Mouse (Mus musculus): Measurements from ENCODE around the gene Fitm1.
A peak's percentile ranks its signal among the peaks of the same experiment; 100 is the strongest.

Gene Fitm1

DNA sequence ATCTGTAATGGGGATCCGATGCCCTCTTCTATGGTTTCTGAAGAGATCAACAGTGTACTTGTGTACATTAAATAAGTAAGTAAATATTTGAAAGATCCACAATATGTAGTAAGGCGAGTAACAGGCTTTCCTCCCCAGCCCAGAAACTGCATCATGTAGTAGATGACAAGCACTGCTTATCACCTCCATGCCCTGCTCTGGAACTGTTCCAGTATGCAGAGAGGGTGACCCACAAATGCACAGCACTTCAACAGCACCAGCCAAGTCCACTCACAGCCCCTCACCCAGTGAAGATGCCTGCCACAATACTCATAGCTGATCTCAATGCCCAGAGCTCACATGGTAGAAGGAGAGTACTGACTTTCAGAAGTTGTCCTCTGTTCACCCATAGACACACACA, 4.8 kb upstream of the Fitm1 start:
- no peak for DNase-seq

DNA sequence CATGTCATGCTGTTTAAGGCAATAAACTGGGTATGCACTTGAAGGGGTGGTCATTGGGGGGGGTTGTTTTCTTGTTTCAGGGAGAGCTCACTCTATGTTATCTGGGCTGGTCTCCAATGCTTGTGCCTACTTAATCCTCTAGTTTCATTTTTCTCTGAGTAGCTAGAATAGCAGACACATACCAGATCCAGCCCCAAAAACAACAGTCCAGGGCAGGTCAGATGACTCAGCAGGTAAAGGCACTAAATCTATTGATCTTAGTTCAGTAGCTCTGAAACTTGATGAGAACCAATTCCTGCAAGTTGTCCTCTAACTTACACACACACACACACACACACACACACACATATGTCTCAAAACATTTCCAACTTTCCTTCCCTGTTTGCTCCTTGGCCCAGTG, 3.7 kb upstream of the Fitm1 start:
- DNase-seq, result no peak

DNA sequence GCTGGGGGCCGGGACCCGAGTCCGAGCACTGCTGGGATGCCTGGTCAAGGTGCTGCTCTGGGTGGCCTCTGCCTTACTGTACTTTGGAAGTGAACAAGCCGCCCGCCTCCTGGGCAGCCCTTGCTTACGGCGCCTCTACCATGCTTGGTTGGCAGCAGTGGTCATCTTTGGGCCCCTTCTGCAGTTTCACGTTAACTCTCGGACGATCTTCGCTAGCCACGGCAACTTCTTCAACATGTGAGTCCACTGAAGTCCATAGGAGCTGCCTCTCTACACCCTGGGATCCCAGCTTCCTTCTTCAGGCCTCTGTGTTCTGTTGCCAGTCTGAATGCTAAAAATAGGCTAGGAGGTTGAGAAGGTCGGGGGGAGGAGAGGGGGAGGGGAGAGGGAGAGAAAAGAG, 294 bp downstream of the Fitm1 start:
- DNase-seq, result no peak

DNA sequence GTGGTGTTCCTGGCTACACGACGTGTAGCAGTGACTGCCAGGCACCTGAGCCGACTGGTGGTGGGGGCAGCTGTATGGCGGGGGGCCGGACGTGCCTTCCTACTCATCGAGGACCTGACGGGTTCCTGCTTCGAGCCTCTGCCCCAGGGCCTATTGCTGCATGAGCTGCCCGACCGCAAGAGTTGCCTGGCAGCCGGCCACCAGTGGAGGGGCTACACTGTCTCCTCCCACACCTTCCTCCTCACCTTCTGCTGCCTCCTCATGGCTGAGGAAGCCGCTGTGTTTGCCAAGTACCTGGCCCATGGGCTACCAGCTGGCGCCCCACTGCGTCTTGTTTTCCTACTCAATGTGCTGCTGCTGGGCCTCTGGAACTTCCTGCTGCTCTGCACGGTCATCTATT, 959 bp downstream of the Fitm1 start:
- DNase-seq, result no peak

DNA sequence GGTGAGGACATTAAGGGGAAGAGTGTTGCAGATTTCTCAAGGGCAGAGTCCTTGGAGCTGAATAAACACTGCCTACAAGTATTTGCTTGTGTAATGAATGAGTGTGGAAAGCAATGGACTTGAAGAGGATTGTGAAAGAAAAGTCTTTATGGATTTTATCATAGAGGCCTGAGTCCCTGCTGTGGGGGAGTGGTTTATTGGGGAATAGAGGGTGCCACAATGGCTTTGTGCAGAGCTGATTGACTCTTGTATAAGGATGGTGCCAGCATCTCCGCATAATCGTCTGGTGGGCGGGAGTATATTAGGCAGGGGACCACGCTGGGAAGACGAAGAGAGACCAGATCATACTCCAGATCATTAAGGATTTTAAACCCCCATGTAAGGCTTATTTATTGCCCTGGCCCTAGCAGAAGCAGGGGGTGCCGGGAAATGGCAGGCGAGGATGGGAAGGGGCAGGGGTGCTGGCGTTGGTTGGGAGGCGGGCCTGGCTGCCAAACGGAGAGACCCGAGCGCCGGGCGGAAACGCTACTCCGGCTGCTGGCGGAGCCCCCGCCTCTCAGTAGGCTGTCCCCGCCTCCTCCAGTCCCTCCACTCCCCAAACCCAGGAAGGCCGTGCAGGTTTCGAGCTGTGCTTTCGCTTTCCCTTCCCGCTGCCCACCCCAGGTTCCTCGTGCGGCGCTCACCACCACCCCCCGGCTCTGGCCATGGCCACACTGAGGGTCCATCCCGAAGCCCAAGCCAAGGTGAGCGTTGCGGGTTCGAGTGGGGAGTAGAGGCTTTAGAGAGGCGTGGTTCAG, 2.7 kb downstream of the Fitm1 start, which contains the start of gene Psme1:
Gene Psme1 (plus strand): TSS at position 253 of the 797 bp plus-strand sequence.
- DNase-seq, result peak; percentile 82

DNA sequence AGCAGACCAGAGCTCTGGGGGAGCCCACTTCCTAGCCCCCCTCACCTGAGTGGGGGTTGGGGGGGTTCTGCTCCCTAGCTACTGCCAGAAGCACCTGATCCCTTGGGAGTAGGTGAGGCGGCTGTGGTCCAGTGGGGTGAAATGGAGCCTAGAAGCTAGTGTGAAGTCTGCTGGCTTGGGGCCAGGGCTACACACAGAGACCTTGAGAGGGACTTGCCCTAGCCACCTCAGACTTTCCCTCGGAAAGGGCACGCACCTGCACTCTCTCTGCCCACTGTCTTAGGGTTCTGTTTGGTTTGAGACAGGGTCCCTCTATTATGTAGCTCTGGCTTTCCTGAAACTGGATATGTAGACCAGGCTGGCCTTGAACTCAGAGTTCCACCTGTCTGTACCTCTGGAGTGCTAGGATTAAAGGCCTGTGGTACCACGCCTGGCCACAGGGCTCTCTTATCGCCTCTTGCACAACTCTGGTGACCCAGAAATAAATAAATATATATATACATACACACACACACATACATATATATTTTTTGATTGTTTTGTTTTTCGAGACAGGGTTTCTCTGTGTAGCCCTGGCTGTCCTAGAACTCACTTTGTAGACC, 3.4 kb downstream of the Fitm1 start:
- peak; percentile 53 for DNase-seq

DNA sequence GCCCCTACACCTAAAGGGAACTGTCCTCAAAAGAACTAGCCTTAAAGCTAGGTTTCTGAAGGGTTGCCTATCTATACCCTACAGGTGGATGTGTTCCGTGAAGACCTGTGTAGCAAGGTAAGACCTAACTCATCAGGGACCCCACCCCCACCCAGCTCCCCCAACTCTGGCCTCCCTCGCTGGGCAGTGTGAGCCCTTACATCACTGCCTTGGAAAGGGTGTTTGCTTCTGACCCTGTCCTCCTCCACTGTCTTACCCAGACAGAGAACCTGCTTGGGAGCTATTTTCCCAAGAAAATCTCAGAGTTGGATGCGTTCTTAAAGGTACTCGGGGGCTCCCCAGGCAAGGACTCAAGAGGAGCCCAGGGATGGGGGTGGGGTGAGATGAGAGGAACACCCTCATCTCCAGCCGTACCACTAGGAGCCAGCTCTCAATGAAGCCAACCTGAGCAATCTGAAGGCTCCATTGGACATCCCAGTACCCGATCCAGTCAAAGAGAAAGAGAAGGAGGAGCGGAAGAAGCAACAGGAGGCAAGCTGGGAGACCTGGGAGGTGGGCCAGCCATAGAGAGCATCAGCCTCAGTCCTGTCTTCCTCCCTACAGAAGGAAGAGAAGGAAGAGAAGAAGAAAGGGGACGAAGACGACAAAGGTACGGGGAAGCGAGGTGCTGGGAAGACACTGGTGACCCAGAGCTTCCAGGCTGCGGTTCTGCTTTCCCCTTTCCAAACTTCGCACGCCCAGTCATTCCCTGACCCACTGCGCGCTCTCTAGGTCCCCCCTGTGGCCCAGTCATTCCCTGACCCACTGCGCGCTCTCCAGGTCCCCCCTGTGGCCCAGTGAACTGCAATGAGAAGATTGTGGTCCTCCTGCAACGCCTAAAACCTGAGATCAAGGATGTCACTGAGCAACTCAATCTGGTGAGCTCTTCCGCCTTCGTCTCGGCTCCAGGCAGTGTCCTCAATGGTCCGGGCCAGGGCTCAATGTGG, 4.4 kb downstream of the Fitm1 start:
- no peak for DNase-seq

DNA sequence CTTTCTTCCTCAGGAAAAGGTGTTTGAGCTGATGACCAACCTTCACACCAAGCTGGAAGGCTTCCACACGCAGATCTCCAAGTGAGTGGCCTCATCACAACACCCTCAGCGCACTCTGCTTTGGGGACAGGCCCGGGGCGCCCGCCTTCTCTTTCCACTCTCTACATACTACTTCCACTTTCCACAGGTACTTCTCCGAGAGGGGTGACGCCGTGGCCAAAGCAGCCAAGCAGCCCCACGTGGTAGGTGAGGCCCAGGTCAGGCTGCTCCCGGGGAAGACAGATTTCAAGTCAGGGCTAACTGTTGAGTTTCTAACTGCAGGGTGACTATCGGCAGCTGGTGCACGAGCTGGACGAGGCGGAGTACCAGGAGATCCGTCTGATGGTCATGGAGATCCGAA, 5.3 kb downstream of the Fitm1 start:
- DNase-seq, result no peak

DNA sequence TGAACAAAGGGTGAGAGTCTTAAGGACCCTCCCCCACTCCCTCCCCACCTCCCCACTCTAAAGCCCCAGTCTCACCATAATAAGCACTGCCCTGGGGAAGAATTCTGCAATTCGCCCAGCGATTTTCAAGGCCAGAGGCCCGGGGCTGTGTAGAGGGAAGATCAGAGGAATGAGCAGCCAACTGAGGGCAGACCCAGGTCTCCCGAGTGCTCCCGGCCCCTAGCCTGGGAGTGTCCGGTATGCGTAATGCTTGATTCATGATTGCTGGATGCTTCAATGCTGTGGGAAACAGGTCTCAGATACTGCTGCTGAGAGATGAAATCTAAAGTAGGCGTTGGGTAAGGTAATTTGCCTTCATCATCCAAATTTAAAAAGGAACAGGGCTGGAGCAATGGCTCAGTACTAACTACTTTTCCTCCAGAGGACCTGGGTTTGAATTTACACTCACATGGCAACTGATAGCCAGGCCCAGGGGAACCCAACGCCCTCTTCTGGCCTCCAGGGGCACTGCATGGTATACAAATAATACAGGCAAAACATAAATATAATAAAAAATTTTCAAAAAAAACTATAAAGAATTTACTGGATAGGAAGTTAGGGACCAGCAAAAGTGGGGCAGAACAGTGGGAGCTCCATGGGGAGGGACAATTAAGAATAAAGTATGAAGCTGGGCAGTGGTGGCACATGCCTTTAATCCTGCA, 6.7 kb downstream of the Fitm1 start:
- no peak for DNase-seq

DNA sequence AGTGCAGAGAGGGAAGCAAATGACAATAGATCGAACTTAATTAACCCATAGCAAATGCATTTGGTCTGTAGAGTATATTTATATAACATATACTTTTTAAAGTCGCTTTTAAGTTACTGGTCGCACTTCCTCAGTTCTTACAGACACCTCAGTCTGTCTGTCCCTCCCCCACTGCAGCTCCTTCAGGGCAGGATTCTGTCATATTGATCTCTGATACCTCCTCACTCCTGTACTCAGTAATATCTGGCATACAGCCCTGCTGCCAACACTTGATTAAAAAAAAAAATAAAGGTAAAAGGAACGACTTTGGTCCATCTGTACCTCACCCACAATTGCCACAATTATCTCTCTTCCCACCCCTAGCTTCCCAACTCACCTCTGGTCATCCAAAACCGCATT, 8.9 kb downstream of the Fitm1 start:
- no peak for DNase-seq

DNA sequence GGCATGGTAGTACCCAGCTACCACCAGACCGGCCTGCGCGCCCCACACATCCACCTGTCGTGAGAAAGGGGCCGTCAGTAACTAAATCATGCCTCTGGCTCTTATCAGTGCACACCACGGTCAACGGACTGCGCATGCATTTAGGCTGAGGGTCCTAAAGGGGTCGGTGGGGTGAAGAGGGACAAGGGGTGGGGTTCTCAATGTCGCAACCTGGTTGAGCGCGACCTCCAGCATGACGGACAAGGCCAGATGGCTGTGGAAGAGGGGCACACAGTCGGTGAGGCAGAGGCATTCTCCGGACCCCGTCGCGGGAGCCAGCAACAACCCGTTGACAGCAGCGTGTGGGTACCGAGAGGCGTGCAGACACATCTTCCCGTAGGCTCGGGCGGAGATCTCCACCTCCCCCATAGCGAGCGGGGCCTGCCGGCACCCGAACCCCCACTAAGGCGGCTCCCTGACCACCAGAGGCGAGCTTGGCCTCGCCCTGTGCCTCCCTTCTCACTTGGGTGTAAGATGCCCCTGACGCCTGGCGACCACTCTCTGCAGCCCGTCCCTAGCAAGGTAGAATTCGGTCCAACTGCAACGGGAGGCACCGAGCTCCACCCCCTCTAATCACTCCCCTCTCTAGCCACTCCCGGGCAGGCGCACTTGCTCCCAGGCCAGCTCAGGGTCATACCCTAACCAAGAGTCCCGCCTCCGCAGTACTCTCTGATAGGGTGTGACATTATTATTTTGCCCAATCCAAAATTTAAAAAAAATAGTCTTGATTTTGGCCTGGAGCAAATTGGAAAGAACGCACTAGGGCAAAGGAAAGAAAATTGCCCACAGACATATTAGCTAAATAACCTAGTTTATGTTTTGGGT, 9.5 kb downstream of the Fitm1 start, which contains the start of gene Emc9:
Gene Emc9 (minus strand): TSS at position 601 of the 864 bp plus-strand sequence.
- DNase-seq, result peak; percentile 46

DNA sequence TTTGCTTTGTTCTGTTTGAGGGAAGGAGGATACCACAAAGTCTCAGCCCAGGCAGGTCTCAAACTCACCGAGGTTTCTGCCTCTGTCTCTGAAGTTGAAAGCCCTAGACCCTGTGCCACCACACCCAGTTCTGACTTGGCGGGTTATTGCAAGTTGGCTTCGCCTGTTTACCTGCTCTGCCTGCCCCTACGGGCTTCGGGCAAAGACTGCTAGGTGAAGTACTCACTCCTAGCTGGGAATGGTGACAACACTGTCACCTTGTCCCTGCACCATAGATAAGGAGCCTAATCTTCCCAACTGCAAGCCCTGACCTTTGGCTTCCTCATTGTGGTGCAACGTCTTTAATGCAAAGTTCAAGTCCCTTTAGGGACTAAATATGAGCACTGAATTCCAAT, 10.1 kb downstream of the Fitm1 start:
- DNase-seq, result no peak

DNA sequence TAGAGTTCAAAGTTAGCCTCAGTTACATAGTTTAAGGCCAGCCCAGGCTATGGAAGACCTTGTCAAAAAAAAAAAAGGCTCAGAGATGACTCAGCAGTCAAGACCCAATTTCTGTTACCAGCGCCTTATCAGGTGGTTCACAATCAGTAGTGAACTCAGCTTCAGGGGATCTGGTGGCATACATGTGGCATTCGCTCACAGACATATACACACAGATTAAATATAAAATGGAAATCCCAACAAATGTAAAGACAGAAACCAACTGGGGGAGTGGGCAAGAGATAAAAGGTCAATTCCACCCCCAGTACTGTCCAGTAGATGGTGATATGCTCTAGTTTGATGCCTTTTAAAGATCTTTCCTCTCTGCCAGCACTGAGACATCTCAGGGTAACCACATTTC, 10.7 kb downstream of the Fitm1 start:
- no peak for DNase-seq

DNA sequence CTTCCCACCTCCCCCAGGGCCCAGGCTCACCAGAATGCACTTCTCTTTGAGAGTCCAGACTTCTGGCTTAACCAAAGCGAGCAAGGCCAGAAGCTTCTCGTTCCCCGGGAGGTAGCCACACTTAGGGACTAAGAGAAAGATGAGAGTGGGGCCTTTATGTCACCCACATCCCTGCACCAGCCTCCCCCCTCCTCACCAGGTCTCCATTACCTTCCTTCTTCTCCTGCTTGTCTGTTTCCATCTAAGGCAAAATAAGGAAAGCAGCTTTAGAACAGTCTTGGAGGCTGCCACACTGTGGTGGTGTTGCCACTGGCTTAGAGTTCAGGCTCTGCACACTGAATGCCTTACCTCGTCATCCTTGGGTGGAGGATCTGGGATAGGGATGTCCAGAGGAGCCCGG, 13.9 kb downstream of the Fitm1 start:
- no peak for DNase-seq

DNA sequence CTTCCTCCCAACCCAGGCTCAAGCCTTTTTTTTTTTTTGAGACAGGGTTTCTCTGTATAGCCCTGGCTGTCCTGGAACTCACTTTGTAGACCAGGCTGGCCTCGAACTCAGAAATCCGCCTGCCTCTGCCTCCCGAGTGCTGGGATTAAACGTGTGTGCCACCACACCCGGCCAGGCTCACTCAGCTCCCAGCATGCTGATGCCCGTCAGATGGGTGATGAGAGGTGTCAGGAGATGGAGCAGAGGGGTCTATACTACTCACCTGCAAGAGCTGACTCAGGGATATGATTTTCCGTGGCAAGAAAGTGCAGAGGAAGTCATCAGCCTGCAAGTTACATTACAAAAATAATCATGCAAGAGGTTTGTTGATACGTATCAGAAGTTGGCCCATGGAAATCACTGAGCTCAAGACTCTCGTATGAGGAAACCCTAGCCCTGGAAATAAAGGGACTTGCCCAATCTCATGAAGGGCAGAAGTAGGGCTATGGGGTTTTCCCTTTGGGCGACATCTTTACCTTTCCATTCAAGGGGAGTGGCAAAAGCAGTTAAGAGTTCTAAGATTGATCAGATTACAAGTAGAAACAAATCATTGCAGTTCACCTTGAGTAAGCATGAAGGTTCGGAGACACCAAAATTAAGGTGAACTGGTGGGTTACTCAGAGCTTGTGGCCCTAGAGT, 14.5 kb downstream of the Fitm1 start:
- no peak for DNase-seq

DNA sequence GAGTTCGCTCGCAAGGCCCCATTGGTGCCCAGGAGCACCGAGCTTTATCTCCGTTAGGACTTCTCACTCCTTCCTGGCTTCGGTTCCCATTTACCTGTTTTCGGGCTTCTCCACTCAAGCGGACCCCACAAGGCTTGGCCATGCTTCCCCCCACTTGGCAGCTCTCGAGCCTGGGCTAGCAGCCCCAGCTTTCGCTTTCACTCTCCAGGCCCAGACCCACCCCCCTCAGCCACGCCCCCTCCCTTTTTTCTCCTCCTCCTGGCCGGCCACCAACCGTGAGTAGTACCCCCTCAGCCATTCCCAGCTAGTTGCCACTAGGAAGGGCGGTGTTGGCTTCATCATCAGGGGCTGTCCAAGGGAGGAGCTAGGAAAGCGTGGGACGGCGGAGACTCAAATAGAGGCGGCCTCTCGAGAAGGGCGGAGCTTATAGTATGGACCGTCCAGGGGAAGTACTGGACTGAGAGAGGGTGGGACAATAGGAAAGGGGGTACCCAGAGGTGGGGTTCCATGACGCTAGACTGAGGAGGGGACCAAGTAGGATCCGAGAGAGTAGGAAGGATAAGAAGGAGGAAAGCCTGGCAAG, 15.4 kb downstream of the Fitm1 start, which contains the start of gene Psme2:
Gene Psme2 (minus strand): TSS at position 366 of the 583 bp plus-strand sequence.
- peak; percentile 86 for DNase-seq

DNA sequence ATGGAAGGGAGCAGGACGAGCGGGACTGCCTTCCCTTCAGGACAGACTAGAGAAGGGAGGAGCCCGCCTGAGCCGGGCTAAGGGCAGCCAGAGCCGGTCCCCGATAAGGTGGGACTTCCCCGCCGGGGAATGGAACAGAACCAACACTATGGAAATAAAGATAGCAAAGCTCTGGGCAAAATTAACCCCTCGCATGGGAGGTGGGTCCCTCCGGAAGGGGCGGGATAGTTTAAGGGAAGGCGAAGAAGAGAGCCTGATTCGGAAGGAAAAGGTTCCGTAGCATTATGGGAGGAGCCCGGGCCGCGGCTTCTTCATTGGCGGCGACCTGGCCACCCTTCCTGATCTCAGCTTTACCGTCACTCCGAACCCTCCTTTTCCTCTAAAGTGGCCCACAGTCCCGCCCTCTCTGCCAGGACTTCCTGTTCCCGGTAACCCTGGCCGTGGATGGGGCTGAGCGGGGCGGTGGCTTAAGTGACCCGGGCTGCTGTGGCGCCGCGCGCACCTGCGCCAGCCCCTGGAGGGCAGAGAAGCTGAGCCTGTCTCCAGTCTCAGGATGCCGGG, 16.0 kb downstream of the Fitm1 start, which contains the start of gene Rnf31:
Gene Rnf31 (plus strand): TSS at position 378 of the 561 bp plus-strand sequence.
- peak; percentile 85 for DNase-seq

DNA sequence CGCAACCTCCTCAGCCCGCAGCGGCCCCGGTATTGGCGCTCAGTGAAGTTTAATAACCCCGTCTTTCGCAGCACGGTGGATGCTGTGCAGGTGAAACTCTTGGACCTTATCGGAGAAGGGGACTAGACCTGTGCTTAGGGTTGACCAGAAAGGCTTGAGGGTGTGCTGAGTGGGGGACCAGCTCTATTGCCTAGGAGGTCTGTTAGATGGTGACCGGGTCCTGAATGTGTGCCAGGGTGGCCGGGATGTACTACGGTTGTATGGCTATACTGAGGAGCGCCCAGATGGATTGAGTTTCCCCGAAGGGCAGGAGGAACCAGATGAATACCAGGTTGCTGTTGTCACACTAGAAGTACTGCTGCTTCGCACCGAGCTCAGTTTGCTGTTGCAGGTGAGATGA, 16.8 kb downstream of the Fitm1 start:
- DNase-seq, result no peak

DNA sequence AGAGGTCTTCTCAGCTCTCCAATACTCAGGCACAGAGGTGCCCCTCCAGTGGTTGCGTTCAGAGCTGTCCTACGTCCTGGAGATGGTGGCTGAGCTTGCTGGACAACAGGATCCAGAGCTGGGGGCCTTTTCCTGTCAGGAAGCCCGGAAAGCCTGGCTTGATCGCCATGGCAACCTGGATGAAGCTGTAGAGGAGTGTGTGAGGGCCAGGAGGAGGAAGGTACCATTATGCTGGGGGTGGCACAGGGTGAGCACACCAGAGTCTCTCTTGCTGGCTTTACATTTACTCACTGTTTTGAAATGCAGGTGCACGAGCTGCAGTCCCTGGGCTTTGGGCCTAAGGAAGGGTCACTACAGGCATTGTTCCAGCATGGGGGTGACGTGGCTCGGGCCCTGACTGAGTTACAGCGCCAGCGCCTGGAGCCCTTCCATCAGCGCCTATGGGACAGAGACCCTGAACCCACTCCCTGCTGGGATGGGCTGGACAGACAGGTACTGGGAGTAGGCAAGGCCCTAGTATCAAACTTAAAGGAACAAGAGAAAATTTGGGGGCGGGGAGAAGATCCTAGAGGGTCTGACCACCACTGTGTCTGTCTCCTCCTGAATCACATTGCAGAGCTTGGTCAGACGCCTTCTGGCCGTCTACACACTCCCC, 20.7 kb downstream of the Fitm1 start:
- DNase-seq, result peak; percentile 42

Data from right cerebral cortex, postnatal 4 days (tissue).